Mouse (Mus musculus): ENCODE results near the gene Idh3g. TPM values are rescaled to one million over a fixed set of nuclear protein-coding genes. Genes with fewer than 3 reads are reported as not detected.

The Idh3g gene
- 205 and 225 TPM in 2 replicates for polyA plus RNA-seq (2015; fragmentation: Nextera tagmentation; extraction: Ambion mirVana)

DNA sequence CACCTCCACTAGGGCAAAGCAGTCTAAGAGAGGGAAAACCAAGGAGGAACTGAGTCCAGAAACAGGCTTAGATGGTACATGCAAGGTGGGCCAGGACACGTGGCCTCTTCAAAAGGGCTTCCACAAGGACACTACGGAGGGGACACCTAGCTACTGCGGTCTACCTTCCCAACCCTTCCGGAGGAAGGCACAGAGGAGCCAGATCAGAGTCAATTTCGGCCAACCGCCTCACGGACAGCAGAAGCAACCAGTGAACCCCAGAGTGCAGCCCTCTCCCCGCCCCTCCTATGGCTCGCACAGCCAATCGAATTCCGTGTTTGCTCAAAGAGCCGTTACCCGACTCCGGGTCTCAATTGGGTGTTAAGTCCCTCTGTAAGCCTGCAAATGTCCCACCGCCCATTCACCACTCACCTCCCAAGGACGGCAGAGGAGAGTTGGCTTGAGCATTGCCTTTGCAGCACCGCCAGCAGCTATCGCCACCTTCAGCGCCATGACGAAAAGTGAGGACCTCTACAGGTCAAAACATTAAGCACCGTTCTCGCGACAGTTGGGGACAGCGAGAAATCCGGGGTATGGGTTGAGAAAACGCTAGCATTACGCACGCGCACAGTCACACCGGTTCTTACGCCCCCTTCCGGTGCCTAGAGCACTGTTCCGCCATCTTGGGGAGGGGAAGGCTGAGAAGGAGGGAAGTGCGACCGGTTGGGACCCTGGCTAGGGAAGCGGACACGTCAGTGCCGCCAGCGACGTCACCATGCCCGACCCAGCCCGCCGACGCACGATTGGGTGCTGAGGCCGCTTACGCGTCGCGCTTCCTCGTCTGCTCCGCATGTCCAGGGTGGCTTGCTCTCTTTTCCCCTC is at the start of gene Idh3g, which contains the start of gene Ssr4:
TSS of gene Idh3g (minus strand) at position 534 of the 861 bp plus-strand sequence.
TSS of gene Ssr4 (plus strand) at position 665 of the 861 bp plus-strand sequence.
- H3K9me3 ChIP-seq (replicated peaks): no peaks in the 10 kb centered on the region
- H3K4me2 ChIP-seq: peak within 1 kb of the TSS; percentile 67
- ATAC-seq: peak; percentile 98
- peak within 1 kb of the TSS; percentile 56 for H3K4me3 ChIP-seq
- H3K9ac ChIP-seq: peak within 1 kb of the TSS; percentile 73
- peak within 1 kb of the TSS; percentile 84 for H3K27ac ChIP-seq
- 17% methylated on average over 49 of the region's 52 CpGs for WGBS
- no peaks in the 10 kb centered on the region for H3K27me3 ChIP-seq
- peaks cover 27% of the 10 kb centered on the region for H3K36me3 ChIP-seq (ENCODE audit: poor library complexity, severe bottlenecking)
- peaks cover 25% of the 10 kb centered on the region for H3K4me1 ChIP-seq

DNA sequence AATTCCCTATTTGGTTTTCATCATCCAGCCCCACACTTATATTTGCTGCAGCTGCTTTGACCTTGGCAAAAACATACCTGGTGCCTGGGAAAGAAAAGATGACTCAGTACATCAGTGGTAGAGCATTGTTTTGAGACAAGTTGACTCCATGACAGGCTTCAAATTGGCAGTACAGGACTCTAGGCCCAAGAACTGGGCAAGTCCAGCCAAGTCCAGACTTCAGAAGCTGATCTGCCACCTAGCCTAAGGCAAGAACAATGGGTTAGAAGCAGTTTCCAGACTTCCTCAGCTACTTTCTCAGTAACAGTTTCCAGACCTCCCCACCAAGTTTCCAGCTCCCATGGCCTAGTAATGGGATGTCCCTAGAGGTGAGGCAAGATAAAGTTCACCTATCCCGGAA is 49.0 kb upstream of the Idh3g start:
- H3K36me3 ChIP-seq (ENCODE audit: poor library complexity, severe bottlenecking): no peaks in the 10 kb centered on the region
- H3K4me3 ChIP-seq: no peak overlapping the region
- H3K9me3 ChIP-seq (replicated peaks): no peaks in the 10 kb centered on the region
- no peak for ATAC-seq
- H3K27me3 ChIP-seq: no peaks in the 10 kb centered on the region
- WGBS: 91% methylated on average over 1 of the region's 1 CpGs
- no peak overlapping the region for H3K4me2 ChIP-seq
- H3K27ac ChIP-seq: no peak overlapping the region
- no peak overlapping the region for H3K9ac ChIP-seq
- H3K4me1 ChIP-seq: no peaks in the 10 kb centered on the region

DNA sequence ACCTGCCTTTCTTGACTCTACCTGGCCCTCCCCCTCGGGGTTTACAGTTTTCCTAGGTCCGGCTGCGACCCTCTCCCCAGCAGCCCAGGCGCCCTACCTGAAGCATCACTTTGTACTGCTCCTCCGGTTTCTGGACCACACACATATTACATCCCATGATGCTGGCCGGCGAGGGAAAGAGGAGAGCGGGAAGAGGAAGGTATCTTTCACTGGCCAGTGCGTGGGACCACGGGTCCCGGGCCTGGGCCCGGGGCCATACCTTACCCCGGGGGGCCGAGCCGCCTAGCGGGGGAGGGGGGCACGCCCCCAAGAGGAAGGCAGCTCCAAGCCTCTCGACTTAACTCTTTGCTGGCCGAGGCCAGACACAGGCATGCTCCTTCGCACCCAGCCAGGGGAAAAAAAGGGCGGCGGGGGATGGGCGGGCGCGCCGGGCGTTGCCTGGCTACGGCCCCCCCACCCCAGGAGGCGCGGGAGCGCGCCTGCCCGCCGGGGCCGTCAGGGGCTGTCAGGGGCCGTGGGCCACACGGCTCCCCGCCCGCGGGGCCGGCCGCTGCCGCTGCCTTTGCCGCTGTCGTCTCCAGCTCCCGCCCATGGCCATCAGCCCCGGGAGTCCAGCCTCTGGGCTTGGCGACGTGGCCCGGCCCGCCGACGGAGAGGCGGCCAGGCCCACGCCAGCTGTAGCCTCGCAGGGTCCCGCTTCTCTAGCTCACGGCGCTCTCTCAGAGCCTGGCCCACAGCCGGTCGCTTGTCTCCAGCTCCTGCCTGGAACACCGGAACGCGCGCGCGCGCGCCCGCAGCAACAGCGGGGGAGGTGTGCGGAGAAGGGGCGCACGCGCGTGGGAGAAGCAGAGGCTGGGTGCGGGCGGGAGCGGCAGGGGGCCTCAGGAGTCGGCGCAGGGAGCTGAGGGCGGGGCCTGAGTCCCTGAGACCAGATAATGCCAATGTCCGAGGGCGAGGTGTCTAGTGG is 37.8 kb upstream of the Idh3g start, which contains the start of gene Pdzd4:
TSS of gene Pdzd4 (minus strand) at position 785 of the 967 bp plus-strand sequence.
- WGBS: 17% methylated on average over 59 of the region's 84 CpGs
- peak within 1 kb of the TSS; percentile 59 for H3K4me3 ChIP-seq
- peak within 1 kb of the TSS; percentile 71 for H3K4me2 ChIP-seq
- H3K36me3 ChIP-seq (ENCODE audit: poor library complexity, severe bottlenecking): no peaks in the 10 kb centered on the region
- peaks cover 16% of the 10 kb centered on the region; the same call in 1 of the 2 replicates for H3K4me1 ChIP-seq
- peak; percentile 87 for ATAC-seq
- H3K27ac ChIP-seq: peak within 1 kb of the TSS; percentile 89
- H3K9ac ChIP-seq: peak within 1 kb of the TSS; percentile 83
- no peaks in the 10 kb centered on the region for H3K9me3 ChIP-seq (replicated peaks)
- H3K27me3 ChIP-seq: no peaks in the 10 kb centered on the region

DNA sequence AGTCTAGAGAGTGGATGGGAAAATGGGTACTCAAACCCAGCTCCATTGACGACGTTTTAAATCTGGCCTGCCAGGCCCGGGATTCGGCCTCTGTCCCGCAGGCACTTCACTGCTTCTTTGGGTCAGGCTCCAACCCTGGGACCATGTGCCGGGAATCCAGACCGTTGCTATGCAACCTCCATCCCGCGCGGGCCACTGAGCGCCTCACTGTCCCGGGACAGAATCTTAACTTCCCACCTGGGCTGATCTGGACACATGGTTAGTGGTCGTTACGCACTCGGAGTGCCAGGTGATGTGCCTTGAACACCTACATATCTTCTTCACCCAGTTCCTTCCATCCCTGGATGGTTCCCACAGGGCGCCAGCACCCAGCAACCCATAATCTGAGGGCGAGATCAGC is 37.0 kb upstream of the Idh3g start:
- WGBS: 10% methylated on average over 17 of the region's 17 CpGs
- Histone ChIP-seq H3K4me1 (peaks cover 16% of the 10 kb centered on the region; the same call in 1 of the 2 replicates), H3K9ac (peak overlapping the region; percentile 83), H3K27me3 (no peaks in the 10 kb centered on the region), H3K36me3 (ENCODE audit: poor library complexity, severe bottlenecking) (no peaks in the 10 kb centered on the region), H3K4me2 (peak overlapping the region; percentile 71), H3K9me3 (replicated peaks) (no peaks in the 10 kb centered on the region), H3K4me3 (peak overlapping the region; percentile 59), H3K27ac (peak overlapping the region; percentile 89; the same call in 1 of the 2 replicates)
- peak; percentile 63 for ATAC-seq

DNA sequence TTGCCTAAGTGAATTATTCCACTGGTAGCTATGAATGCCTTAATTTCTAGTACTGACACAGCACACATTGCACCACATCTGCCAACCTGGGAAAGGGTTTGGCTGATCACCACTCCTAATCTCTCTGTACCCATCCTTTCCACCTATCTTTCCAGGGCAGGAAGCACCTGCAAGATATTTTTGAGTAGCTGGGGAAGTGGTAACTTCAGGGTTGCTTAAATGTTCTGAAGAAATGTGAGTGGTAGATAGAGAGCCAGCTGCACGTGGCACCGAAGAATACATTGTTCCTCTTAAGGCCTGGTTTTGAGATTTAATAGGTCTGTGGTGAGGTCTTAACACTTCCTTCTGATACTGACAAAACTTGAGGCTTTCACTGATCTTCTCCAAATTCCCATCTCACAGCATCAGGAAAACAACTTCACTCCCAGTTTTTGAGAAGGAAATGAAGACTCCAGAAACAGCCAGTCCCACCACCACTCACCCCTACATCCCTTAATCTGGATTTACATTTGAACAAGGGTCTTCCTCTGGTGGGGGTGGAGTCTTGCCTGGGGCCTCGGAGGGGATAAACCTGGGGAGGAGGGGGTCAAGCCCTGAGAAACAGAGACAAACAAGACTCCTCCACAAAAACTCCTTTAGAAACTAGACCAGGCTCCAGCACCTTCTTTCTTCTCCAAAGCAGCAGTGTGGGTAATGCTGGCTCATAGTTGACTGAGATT is 30.1 kb upstream of the Idh3g start:
- Histone ChIP-seq H3K4me2 (no peak overlapping the region), H3K4me1 (no peaks in the 10 kb centered on the region), H3K9me3 (replicated peaks) (no peaks in the 10 kb centered on the region), H3K27me3 (no peaks in the 10 kb centered on the region), H3K27ac (no peak overlapping the region), H3K4me3 (no peak overlapping the region), H3K9ac (no peak overlapping the region), H3K36me3 (ENCODE audit: poor library complexity, severe bottlenecking) (no peaks in the 10 kb centered on the region)
- 54% methylated on average over 3 of the region's 3 CpGs for WGBS
- ATAC-seq: no peak

DNA sequence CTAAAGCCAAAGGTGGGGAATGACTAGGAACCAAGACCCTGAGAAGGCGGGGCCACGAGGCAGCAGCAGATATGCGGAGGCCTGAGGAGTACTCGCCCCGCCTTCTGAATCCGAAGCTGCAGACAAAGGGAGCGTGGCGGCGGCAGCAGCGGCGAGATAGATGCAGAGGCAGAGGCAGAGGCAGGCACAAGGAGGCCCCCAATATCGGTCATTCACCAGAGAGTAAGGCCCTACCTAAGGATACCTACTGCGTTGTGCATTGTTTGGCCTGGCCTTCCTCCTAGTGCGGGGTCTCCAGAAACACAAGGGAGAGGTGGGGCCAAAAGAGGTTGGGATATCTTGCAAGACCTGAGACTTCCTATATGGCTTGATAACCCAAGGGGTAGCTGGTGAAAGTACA is 28.4 kb upstream of the Idh3g start:
- peak overlapping the region; percentile 55 for H3K4me2 ChIP-seq
- H3K4me1 ChIP-seq: no peaks in the 10 kb centered on the region
- H3K9ac ChIP-seq: peak overlapping the region; percentile 72
- no peaks in the 10 kb centered on the region for H3K27me3 ChIP-seq
- H3K4me3 ChIP-seq: peak overlapping the region; percentile 31
- no peaks in the 10 kb centered on the region for H3K9me3 ChIP-seq (replicated peaks)
- peak overlapping the region; percentile 66 for H3K27ac ChIP-seq
- WGBS: 13% methylated on average over 14 of the region's 14 CpGs
- peak; percentile 91 for ATAC-seq
- no peaks in the 10 kb centered on the region for H3K36me3 ChIP-seq (ENCODE audit: poor library complexity, severe bottlenecking)

DNA sequence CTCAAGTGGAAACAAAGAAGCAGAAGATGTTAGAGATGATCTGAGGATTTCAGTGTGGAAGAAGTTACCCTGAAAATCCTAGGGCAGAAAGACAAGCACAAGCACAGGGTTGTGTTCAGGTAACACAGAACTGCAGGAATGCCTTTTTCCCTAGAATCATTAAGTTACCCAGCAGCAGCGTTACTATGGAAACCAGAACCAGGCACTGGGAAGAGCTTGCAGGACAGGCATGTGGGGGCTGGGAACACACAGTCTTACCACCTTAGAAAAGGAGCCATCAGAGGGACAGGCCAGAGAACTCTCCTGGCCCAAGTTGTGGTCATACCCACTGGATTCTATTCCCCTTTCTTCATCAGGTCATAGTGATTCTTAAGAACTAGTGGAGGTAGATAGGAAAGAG is 19.1 kb upstream of the Idh3g start:
- H3K9ac ChIP-seq: no peak overlapping the region
- H3K36me3 ChIP-seq (ENCODE audit: poor library complexity, severe bottlenecking): no peaks in the 10 kb centered on the region
- no peaks in the 10 kb centered on the region for H3K9me3 ChIP-seq (replicated peaks)
- no peak overlapping the region for H3K4me3 ChIP-seq
- WGBS: 47% methylated on average over 1 of the region's 1 CpGs
- H3K27ac ChIP-seq: no peak overlapping the region
- no peak overlapping the region for H3K4me2 ChIP-seq
- peak; percentile 51; the same call in 1 of the 2 replicates for ATAC-seq
- 0 out of 2 replicates have a peak, but pooled peaks cover 5% of the 10 kb centered on the region for H3K4me1 ChIP-seq
- H3K27me3 ChIP-seq: no peaks in the 10 kb centered on the region

DNA sequence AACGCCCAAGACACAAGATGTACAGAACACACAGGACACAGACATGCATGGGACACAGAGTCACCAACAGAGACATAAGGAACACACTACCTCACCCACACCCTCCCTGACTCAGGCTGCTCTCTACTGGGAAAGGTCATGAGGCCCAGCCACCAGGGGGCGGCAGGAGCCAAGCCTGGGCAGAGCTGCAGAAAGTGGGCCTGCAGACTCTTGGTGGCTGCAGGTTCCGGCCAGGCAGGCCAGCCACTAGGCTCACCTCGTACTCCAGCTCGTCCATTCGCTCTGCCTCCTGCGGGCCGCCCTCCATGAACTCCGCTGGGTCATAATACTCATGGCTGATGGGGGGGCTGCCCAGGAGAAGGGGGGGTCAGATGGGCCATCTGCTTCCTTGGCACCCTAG is 11.8 kb upstream of the Idh3g start:
- WGBS: 26% methylated on average over 9 of the region's 9 CpGs
- Histone ChIP-seq H3K4me1 (no peaks in the 10 kb centered on the region), H3K9me3 (replicated peaks) (no peaks in the 10 kb centered on the region), H3K4me3 (no peak overlapping the region), H3K4me2 (no peak overlapping the region), H3K27me3 (no peaks in the 10 kb centered on the region), H3K27ac (no peak overlapping the region), H3K36me3 (ENCODE audit: poor library complexity, severe bottlenecking) (peaks cover 22% of the 10 kb centered on the region), H3K9ac (no peak overlapping the region)
- ATAC-seq: peak; percentile 63

DNA sequence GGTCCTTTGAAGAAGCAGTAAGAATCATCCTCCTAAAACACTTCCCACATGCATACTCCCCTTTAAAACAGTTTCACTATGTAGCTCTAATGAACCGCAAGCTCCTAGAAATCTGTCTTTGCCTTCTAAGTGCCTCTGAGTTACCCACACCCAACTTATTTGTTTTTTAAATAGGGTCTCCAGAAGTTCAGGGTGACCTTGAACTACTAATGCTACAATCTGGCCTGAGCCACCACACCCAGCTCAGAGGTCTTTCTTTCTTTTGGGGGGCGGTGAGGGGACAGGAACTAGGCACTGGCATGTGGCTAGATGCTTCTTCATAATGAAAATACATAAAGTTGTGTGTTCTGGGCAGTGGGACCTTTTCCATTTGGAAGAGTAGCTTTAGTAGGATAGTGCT is 10.8 kb upstream of the Idh3g start:
- no peak overlapping the region for H3K9ac ChIP-seq
- no peaks in the 10 kb centered on the region for H3K27me3 ChIP-seq
- H3K36me3 ChIP-seq (ENCODE audit: poor library complexity, severe bottlenecking): peaks cover 22% of the 10 kb centered on the region
- no peaks in the 10 kb centered on the region for H3K4me1 ChIP-seq
- ATAC-seq: no peak
- no peak overlapping the region for H3K4me3 ChIP-seq
- H3K9me3 ChIP-seq (replicated peaks): no peaks in the 10 kb centered on the region
- H3K4me2 ChIP-seq: no peak overlapping the region
- WGBS: 85% methylated on average over 2 of the region's 2 CpGs
- H3K27ac ChIP-seq: no peak overlapping the region

DNA sequence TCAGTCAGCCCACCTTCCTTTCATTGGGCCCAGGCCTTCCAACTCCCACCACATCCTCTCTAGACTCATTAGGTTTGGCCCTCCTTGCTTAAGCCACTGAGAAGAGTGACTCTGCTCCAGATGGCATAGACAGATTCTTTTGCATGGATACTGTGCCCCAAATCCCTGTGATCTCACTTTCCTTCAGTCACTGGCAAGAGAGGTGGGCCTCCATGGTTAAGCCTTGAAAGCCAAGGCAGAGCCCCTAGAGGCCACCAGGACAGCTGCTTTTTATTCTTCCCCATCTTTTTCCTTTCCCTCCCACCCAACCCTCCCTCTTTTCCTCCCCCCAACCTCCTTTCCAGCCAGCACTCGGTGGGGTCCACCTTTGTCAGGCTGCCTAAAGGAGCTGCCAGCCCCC is 6.8 kb upstream of the Idh3g start:
- peaks cover 44% of the 10 kb centered on the region for H3K36me3 ChIP-seq (ENCODE audit: poor library complexity, severe bottlenecking)
- 0 out of 2 replicates have a peak, but pooled peaks have one; percentile 20 for ATAC-seq

DNA sequence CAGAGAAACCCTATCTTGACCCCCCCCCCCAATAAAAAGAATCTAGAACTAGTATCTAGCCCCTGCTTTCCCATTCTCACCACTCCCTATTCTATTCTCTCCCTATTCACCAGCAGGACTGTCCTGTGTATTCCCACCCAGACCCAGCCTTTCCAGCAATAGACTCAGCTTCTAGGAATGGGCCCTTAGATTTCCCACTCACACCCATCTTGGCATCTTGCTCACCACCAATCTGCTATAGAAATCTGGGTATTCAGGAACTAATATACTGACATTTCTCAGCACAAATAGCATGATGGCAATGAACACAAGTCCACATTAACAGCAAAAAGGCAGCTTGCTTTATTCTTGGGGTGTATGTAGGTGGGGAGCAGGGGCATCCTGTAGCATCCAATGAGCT is 6.3 kb upstream of the Idh3g start:
- no peak overlapping the region for H3K9ac ChIP-seq
- H3K36me3 ChIP-seq (ENCODE audit: poor library complexity, severe bottlenecking): peaks cover 43% of the 10 kb centered on the region
- no peak overlapping the region for H3K27ac ChIP-seq
- no peak overlapping the region for H3K4me2 ChIP-seq
- H3K4me1 ChIP-seq: peaks cover 9% of the 10 kb centered on the region
- no peaks in the 10 kb centered on the region for H3K27me3 ChIP-seq
- H3K9me3 ChIP-seq (replicated peaks): no peaks in the 10 kb centered on the region
- no peak overlapping the region for H3K4me3 ChIP-seq
- ATAC-seq: no peak

More for the DNA sequence above, 6.8 kb upstream of the Idh3g start:
- Histone ChIP-seq H3K27ac (no peak overlapping the region), H3K9me3 (replicated peaks) (no peaks in the 10 kb centered on the region), H3K4me3 (no peak overlapping the region), H3K27me3 (no peaks in the 10 kb centered on the region), H3K4me1 (peaks cover 5% of the 10 kb centered on the region), H3K9ac (no peak overlapping the region), H3K4me2 (no peak overlapping the region)
- 22% methylated on average over 1 of the region's 1 CpGs for WGBS

All from forebrain, embryonic 13.5 days (tissue).